Mouse (Mus musculus): ENCODE measurements around the gene Chaf1a. TPM values are rescaled to one million over a fixed set of nuclear protein-coding genes. Genes with fewer than 3 reads are reported as not detected.

The Chaf1a gene
- polyA plus RNA-seq, 1 experiment from 2014 or later, result 24.7 TPM

- H3K36me3 ChIP-seq (ENCODE audit: control insufficient read depth, insufficient read depth, low read length), result peaks cover 26% of the 10 kb centered on the region
- no peaks in the 10 kb centered on the region for H3K4me1 ChIP-seq (ENCODE audit: control insufficient read depth, insufficient read depth, low read length)
- no peak overlapping the region for H3K4me3 ChIP-seq (ENCODE audit: low read depth, low read length)
- DNase-seq (ENCODE audit: low spot score, missing footprints) (no peak), ATAC-seq (ENCODE audit: low FRiP score) (no peak)
- H3K9me3 ChIP-seq (ENCODE audit: control insufficient read depth, low read length), result no peaks in the 10 kb centered on the region
- H3K4me2 ChIP-seq, result no peak overlapping the region
- no peak overlapping the region for H3K27ac ChIP-seq (ENCODE audit: low read depth, low read length)
- no peak overlapping the region for H3K9ac ChIP-seq (ENCODE audit: low read length)
- WGBS, result 88% methylated on average over 15 of the region's 15 CpGs
- no peaks in the 10 kb centered on the region for H3K27me3 ChIP-seq (ENCODE audit: control insufficient read depth, insufficient read depth, low read length)
Observed at GRCm38 (mm10) chr17:56016793-56017785, 23.1 kb upstream of the Chaf1a start.

GRCm38 (mm10) chr17:56017848-56018247 is 22.4 kb upstream of the Chaf1a start:
- no peak overlapping the region for H3K4me2 ChIP-seq
- no peak overlapping the region for H3K9ac ChIP-seq (ENCODE audit: low read length)
- WGBS, result 87% methylated on average over 7 of the region's 7 CpGs
- DNase-seq (ENCODE audit: low spot score, missing footprints), result no peak
- no peaks in the 10 kb centered on the region for H3K27me3 ChIP-seq (ENCODE audit: control insufficient read depth, insufficient read depth, low read length)
- ATAC-seq (ENCODE audit: low FRiP score), result peak; percentile 3; the same call in 1 of the 2 replicates
- peaks cover 26% of the 10 kb centered on the region for H3K36me3 ChIP-seq (ENCODE audit: control insufficient read depth, insufficient read depth, low read length)
- H3K4me1 ChIP-seq (ENCODE audit: control insufficient read depth, insufficient read depth, low read length), result peaks cover under 1% of the 10 kb centered on the region
- H3K27ac ChIP-seq (ENCODE audit: low read depth, low read length), result no peak overlapping the region
- H3K9me3 ChIP-seq (ENCODE audit: control insufficient read depth, low read length), result no peaks in the 10 kb centered on the region
- H3K4me3 ChIP-seq (ENCODE audit: low read depth, low read length), result no peak overlapping the region

- DNase-seq (ENCODE audit: low spot score, missing footprints), result no peak
- no peak overlapping the region for H3K27ac ChIP-seq (ENCODE audit: low read depth, low read length)
- peaks cover 7% of the 10 kb centered on the region for H3K4me1 ChIP-seq (ENCODE audit: control insufficient read depth, insufficient read depth, low read length)
- H3K9ac ChIP-seq (ENCODE audit: low read length), result no peak overlapping the region
- H3K9me3 ChIP-seq (ENCODE audit: control insufficient read depth, low read length), result no peaks in the 10 kb centered on the region
- H3K27me3 ChIP-seq (ENCODE audit: control insufficient read depth, insufficient read depth, low read length), result no peaks in the 10 kb centered on the region
- peak; percentile 25; the same call in 1 of the 2 replicates for ATAC-seq (ENCODE audit: low FRiP score)
- WGBS, result 82% methylated on average over 20 of the region's 20 CpGs
- H3K36me3 ChIP-seq (ENCODE audit: control insufficient read depth, insufficient read depth, low read length), result peaks cover 26% of the 10 kb centered on the region
- no peak overlapping the region for H3K4me2 ChIP-seq
- no peak overlapping the region for H3K4me3 ChIP-seq (ENCODE audit: low read depth, low read length)
Observed at GRCm38 (mm10) chr17:56018347-56019131, 21.7 kb upstream of the Chaf1a start.

GRCm38 (mm10) chr17:56020400-56021084 is 19.7 kb upstream of the Chaf1a start:
- H3K27me3 ChIP-seq (ENCODE audit: control insufficient read depth, insufficient read depth, low read length), result no peaks in the 10 kb centered on the region
- peaks cover 7% of the 10 kb centered on the region for H3K4me1 ChIP-seq (ENCODE audit: control insufficient read depth, insufficient read depth, low read length)
- 92% methylated on average over 6 of the region's 6 CpGs for WGBS
- DNase-seq (ENCODE audit: low spot score, missing footprints), result no peak
- H3K9me3 ChIP-seq (ENCODE audit: control insufficient read depth, low read length), result no peaks in the 10 kb centered on the region
- H3K4me3 ChIP-seq (ENCODE audit: low read depth, low read length), result no peak overlapping the region
- no peak overlapping the region for H3K27ac ChIP-seq (ENCODE audit: low read depth, low read length)
- H3K36me3 ChIP-seq (ENCODE audit: control insufficient read depth, insufficient read depth, low read length), result peaks cover 21% of the 10 kb centered on the region
- H3K4me2 ChIP-seq, result no peak overlapping the region
- no peak for ATAC-seq (ENCODE audit: low FRiP score)
- H3K9ac ChIP-seq (ENCODE audit: low read length), result no peak overlapping the region

GRCm38 (mm10) chr17:56021161-56021910 is 18.9 kb upstream of the Chaf1a start:
- no peak overlapping the region for H3K27ac ChIP-seq (ENCODE audit: low read depth, low read length)
- no peaks in the 10 kb centered on the region for H3K27me3 ChIP-seq (ENCODE audit: control insufficient read depth, insufficient read depth, low read length)
- peak overlapping the region; percentile 18; the same call in 1 of the 2 replicates for H3K9ac ChIP-seq (ENCODE audit: low read length)
- 91% methylated on average over 4 of the region's 4 CpGs for WGBS
- peaks cover 15% of the 10 kb centered on the region; the same call in 1 of the 2 replicates for H3K36me3 ChIP-seq (ENCODE audit: control insufficient read depth, insufficient read depth, low read length)
- H3K4me1 ChIP-seq (ENCODE audit: control insufficient read depth, insufficient read depth, low read length), result peaks cover 7% of the 10 kb centered on the region
- H3K9me3 ChIP-seq (ENCODE audit: control insufficient read depth, low read length), result no peaks in the 10 kb centered on the region
- H3K4me3 ChIP-seq (ENCODE audit: low read depth, low read length), result no peak overlapping the region
- H3K4me2 ChIP-seq, result no peak overlapping the region
- DNase-seq (ENCODE audit: low spot score, missing footprints), result no peak
- no peak for ATAC-seq (ENCODE audit: low FRiP score)

GRCm38 (mm10) chr17:56022131-56022988 is 17.9 kb upstream of the Chaf1a start:
- ATAC-seq (ENCODE audit: low FRiP score) (no peak), DNase-seq (ENCODE audit: low spot score, missing footprints) (no peak)
- no peak overlapping the region for H3K4me2 ChIP-seq
- no peak overlapping the region for H3K4me3 ChIP-seq (ENCODE audit: low read depth, low read length)
- peaks cover 9% of the 10 kb centered on the region; the same call in 1 of the 2 replicates for H3K36me3 ChIP-seq (ENCODE audit: control insufficient read depth, insufficient read depth, low read length)
- H3K27me3 ChIP-seq (ENCODE audit: control insufficient read depth, insufficient read depth, low read length), result no peaks in the 10 kb centered on the region
- H3K9ac ChIP-seq (ENCODE audit: low read length), result no peak overlapping the region
- 67% methylated on average over 2 of the region's 2 CpGs for WGBS
- H3K9me3 ChIP-seq (ENCODE audit: control insufficient read depth, low read length), result no peaks in the 10 kb centered on the region
- no peak overlapping the region; the same call in 1 of the 2 replicates for H3K27ac ChIP-seq (ENCODE audit: low read depth, low read length)
- H3K4me1 ChIP-seq (ENCODE audit: control insufficient read depth, insufficient read depth, low read length), result peaks cover 7% of the 10 kb centered on the region

GRCm38 (mm10) chr17:56022989-56023290 is 17.3 kb upstream of the Chaf1a start:
- no peaks in the 10 kb centered on the region for H3K9me3 ChIP-seq (ENCODE audit: control insufficient read depth, low read length)
- H3K4me1 ChIP-seq (ENCODE audit: control insufficient read depth, insufficient read depth, low read length), result peaks cover 7% of the 10 kb centered on the region
- H3K27ac ChIP-seq (ENCODE audit: low read depth, low read length), result no peak overlapping the region
- DNase-seq (ENCODE audit: low spot score, missing footprints) (no peak), ATAC-seq (ENCODE audit: low FRiP score) (no peak)
- H3K4me3 ChIP-seq (ENCODE audit: low read depth, low read length), result no peak overlapping the region
- no peaks in the 10 kb centered on the region for H3K27me3 ChIP-seq (ENCODE audit: control insufficient read depth, insufficient read depth, low read length)
- WGBS, result 84% methylated on average over 4 of the region's 4 CpGs
- no peak overlapping the region for H3K4me2 ChIP-seq
- peaks cover 4% of the 10 kb centered on the region; the same call in 1 of the 2 replicates for H3K36me3 ChIP-seq (ENCODE audit: control insufficient read depth, insufficient read depth, low read length)
- H3K9ac ChIP-seq (ENCODE audit: low read length), result no peak overlapping the region

GRCm38 (mm10) chr17:56023386-56023785 is 16.9 kb upstream of the Chaf1a start:
- no peak overlapping the region for H3K4me3 ChIP-seq (ENCODE audit: low read depth, low read length)
- H3K9ac ChIP-seq (ENCODE audit: low read length), result no peak overlapping the region
- no peak overlapping the region for H3K4me2 ChIP-seq
- peaks cover 1% of the 10 kb centered on the region; the same call in 1 of the 2 replicates for H3K36me3 ChIP-seq (ENCODE audit: control insufficient read depth, insufficient read depth, low read length)
- H3K27me3 ChIP-seq (ENCODE audit: control insufficient read depth, insufficient read depth, low read length), result no peaks in the 10 kb centered on the region
- no peak overlapping the region for H3K27ac ChIP-seq (ENCODE audit: low read depth, low read length)
- ATAC-seq (ENCODE audit: low FRiP score) (no peak), DNase-seq (ENCODE audit: low spot score, missing footprints) (no peak)
- H3K9me3 ChIP-seq (ENCODE audit: control insufficient read depth, low read length), result no peaks in the 10 kb centered on the region
- 91% methylated on average over 5 of the region's 5 CpGs for WGBS
- H3K4me1 ChIP-seq (ENCODE audit: control insufficient read depth, insufficient read depth, low read length), result peaks cover 7% of the 10 kb centered on the region
